Mouse (Mus musculus): ENCODE measurements around the gene Pccb.

Gene Pccb

GRCm38 (mm10) chr9:101034448-101035098 is at the start of gene Pccb:
Gene Pccb, minus strand, starts transcription at chr9:101034898.
- DNase-seq (ENCODE audit: low read depth) = peak; percentile 92

GRCm38 (mm10) chr9:101083728-101084127 is 49.0 kb upstream of the Pccb start:
- DNase-seq (ENCODE audit: low read depth) = no peak

GRCm38 (mm10) chr9:101080046-101080685 is 45.5 kb upstream of the Pccb start:
- DNase-seq (ENCODE audit: low read depth) = no peak

GRCm38 (mm10) chr9:101078579-101078978 is 43.9 kb upstream of the Pccb start:
- DNase-seq (ENCODE audit: low read depth) = no peak

- no peak for DNase-seq (ENCODE audit: low read depth)
These were observed 42.8 kb upstream of the Pccb start for GRCm38 (mm10) chr9:101077486-101077885.

- DNase-seq (ENCODE audit: low read depth) = no peak
These were observed 41.6 kb upstream of the Pccb start for GRCm38 (mm10) chr9:101076095-101076875.

GRCm38 (mm10) chr9:101075694-101076093 is 41.0 kb upstream of the Pccb start:
- DNase-seq (ENCODE audit: low read depth) = no peak

GRCm38 (mm10) chr9:101075091-101075581 is 40.4 kb upstream of the Pccb start:
- DNase-seq (ENCODE audit: low read depth) = no peak

- DNase-seq (ENCODE audit: low read depth) = no peak
These were observed 39.8 kb upstream of the Pccb start for GRCm38 (mm10) chr9:101074332-101075021.

- no peak for DNase-seq (ENCODE audit: low read depth)
These were observed 39.3 kb upstream of the Pccb start, which contains the start of gene Msl2 for GRCm38 (mm10) chr9:101073987-101074331. Gene Msl2, plus strand, starts transcription at chr9:101074101.

- peak; percentile 97 for DNase-seq (ENCODE audit: low read depth)
These were observed 38.6 kb upstream of the Pccb start for GRCm38 (mm10) chr9:101073041-101073986.

GRCm38 (mm10) chr9:101072506-101072905 is 37.8 kb upstream of the Pccb start:
- DNase-seq (ENCODE audit: low read depth) = no peak

GRCm38 (mm10) chr9:101069781-101070180 is 35.1 kb upstream of the Pccb start:
- no peak for DNase-seq (ENCODE audit: low read depth)

- DNase-seq (ENCODE audit: low read depth) = no peak
These were observed 30.4 kb upstream of the Pccb start for GRCm38 (mm10) chr9:101065076-101065602.

GRCm38 (mm10) chr9:101062253-101062780 is 27.6 kb upstream of the Pccb start:
- no peak for DNase-seq (ENCODE audit: low read depth)

- no peak for DNase-seq (ENCODE audit: low read depth)
These were observed 26.3 kb upstream of the Pccb start for GRCm38 (mm10) chr9:101061035-101061434.

- DNase-seq (ENCODE audit: low read depth) = no peak
These were observed 22.5 kb upstream of the Pccb start for GRCm38 (mm10) chr9:101057156-101057555.

- DNase-seq (ENCODE audit: low read depth) = no peak
These were observed 18.6 kb upstream of the Pccb start for GRCm38 (mm10) chr9:101053279-101053678.

GRCm38 (mm10) chr9:101052691-101053090 is 18.0 kb upstream of the Pccb start:
- no peak for DNase-seq (ENCODE audit: low read depth)

GRCm38 (mm10) chr9:101052007-101052406 is 17.3 kb upstream of the Pccb start:
- no peak for DNase-seq (ENCODE audit: low read depth)

Measured in fibroblast of lung, adult 2 months (primary cell).